In the genomic region with DNA sequence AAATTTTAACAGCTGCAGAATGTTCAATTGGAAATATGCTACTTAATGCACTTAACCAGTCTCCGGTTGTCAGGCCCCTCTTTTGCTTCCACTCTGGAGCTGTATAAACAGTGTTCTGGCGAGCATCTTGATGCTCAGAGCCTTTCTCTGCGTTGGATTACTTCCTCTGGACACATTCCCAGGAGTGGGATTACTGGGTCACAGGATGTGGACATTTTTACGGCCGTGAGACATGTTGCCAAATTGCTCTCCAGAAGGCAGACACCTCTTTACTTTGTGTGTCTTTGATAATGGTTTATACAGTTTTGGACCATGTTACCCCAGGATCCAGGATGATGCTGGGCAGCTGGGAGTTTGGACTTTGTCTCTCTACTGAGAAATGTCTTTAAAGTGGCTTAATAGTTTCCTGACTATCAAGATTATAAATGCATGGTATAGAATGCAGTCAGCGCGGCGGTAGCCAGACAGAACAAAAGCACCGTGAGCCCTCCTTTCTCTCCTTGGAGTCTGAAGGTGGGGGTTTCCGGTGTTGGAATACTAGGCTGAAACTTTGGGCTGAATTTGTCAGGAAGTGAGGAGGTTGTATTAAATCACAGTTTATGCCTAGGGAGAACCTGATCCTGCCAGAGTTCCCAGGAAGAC, we compare ENCODE assay signal across 9 mouse cellular contexts. TPM values are rescaled to one million over a fixed set of nuclear protein-coding genes. Genes with fewer than 3 reads are reported as not detected.
DNase-seq lines count a peak whose midpoint lies in the region; ATAC-seq lines count a peak whose summit lies in the region.
"Had no signal": no experiment of that assay in that cellular context is flagged by ENCODE, and none has a peak within 500 bp of the region (broad histone marks: within the 10 kb centered on the region; RNA-seq: fewer than 3 reads in every experiment).

No protein-coding gene starts in this region.

- no peaks in the 10 kb centered on the region for H3K27me3 ChIP-seq in heart, embryonic 14.5 days (ENCODE audit: control insufficient read depth, insufficient read depth, low read length)
- no peaks in the 10 kb centered on the region for H3K27me3 ChIP-seq in limb, embryonic 15.5 days

- WGBS in heart, embryonic 14.5 days: 52% methylated on average over 10 of the region's 10 CpGs
- 25% methylated on average over 10 of the region's 10 CpGs for WGBS in limb, embryonic 15.5 days

- H3K27ac ChIP-seq in heart, embryonic 14.5 days (replicated peaks in 1 of 2; ENCODE audit: control insufficient read depth in 1 of 2, insufficient read depth in 1 of 2, low read depth in 2 of 2, low read length in 2 of 2): peak overlapping the region; percentile 32 to 45; a peak in 2 of 4 replicates
- H3K27ac ChIP-seq in limb, embryonic 15.5 days: peak overlapping the region; percentile 44; the same call in 1 of the 2 replicates

- peak; percentile 65 for DNase-seq in gastrocnemius, adult 18-20 months (ENCODE audit: low spot score)
- DNase-seq in gastrocnemius, postnatal 10 days: no peak
- peak; percentile 68 for DNase-seq in MN1 (ENCODE audit: low spot score)
- no peak for DNase-seq in right cerebral cortex, postnatal 36 days (ENCODE audit: low spot score in 2 of 2)
- no peak for DNase-seq in right cerebral cortex, postnatal 10 days (ENCODE audit: low spot score in 2 of 2)
- DNase-seq: liver, postnatal 0 days had no signal

- no peak overlapping the region for H3K4me3 ChIP-seq in heart, embryonic 14.5 days (ENCODE audit: control insufficient read depth in 1 of 2, insufficient read depth in 1 of 2, low read depth in 1 of 2, low read length in 2 of 2)
- no peak overlapping the region for H3K4me3 ChIP-seq in limb, embryonic 15.5 days

- no peaks in the 10 kb centered on the region for H3K9me3 ChIP-seq in heart, embryonic 14.5 days (ENCODE audit: control insufficient read depth, low read length)
- no peaks in the 10 kb centered on the region for H3K9me3 ChIP-seq in limb, embryonic 15.5 days

- H3K9ac ChIP-seq in heart, embryonic 14.5 days (ENCODE audit: low read length): no peak overlapping the region
- no peak overlapping the region for H3K9ac ChIP-seq in limb, embryonic 15.5 days
- H3K9ac ChIP-seq: liver, postnatal 0 days had no signal

- no peak overlapping the region for H3K4me2 ChIP-seq in heart, embryonic 14.5 days (ENCODE audit: low read length)
- no peak overlapping the region for H3K4me2 ChIP-seq in limb, embryonic 15.5 days

- no peaks in the 10 kb centered on the region for H3K36me3 ChIP-seq in heart, embryonic 14.5 days (ENCODE audit: control insufficient read depth, insufficient read depth, low read length)
- H3K36me3 ChIP-seq in limb, embryonic 15.5 days: no peaks in the 10 kb centered on the region

- no peak for ATAC-seq in heart, embryonic 14.5 days (ENCODE audit: insufficient number of reproducible peaks, insufficient read depth, low FRiP score, low read depth)
- ATAC-seq in limb, embryonic 15.5 days (ENCODE audit: insufficient number of reproducible peaks, low FRiP score, low TSS enrichment, low read depth): peak; percentile 52; the same call in 1 of the 2 replicates
- no peak for ATAC-seq in CD4-positive, CD25-positive, alpha-beta regulatory T cell, adult 4 months
- ATAC-seq: liver, postnatal 0 days had no signal

- H3K4me1 ChIP-seq in heart, embryonic 14.5 days (ENCODE audit: control insufficient read depth in 2 of 2, insufficient read depth in 2 of 2, low read length in 2 of 2): peaks cover 11 to 15% of the 10 kb centered on the region in 2 experiments; a peak in 3 of 4 replicates
- H3K4me1 ChIP-seq in limb, embryonic 15.5 days: peaks cover 27% of the 10 kb centered on the region

RNA-seq across cellular contexts. Expression of gene Coro2b, which starts 23.2 kb away (rescaled TPM):
- 1 to 10 TPM; 5.7 to 6.1 TPM for total RNA-seq in gastrocnemius, adult 18-20 months (2021)
- total RNA-seq in gastrocnemius, postnatal 10 days (2021): 10 to 100 TPM; 10.6 to 12.4 TPM
- 4.7 and 6.9 TPM in 2 replicates for polyA plus RNA-seq in heart, embryonic 14.5 days (2014; fragmentation: Nextera tagmentation; extraction: Ambion mirVana)
- 9.0 and 9.4 TPM in 2 replicates for polyA plus RNA-seq in limb, embryonic 15.5 days (2015; fragmentation: Nextera tagmentation; extraction: Ambion mirVana)
- 1 to 10 TPM; 2.7 to 3.6 TPM for polyA plus RNA-seq in CD4-positive, CD25-positive, alpha-beta regulatory T cell, adult 4 months (2017; shearing (Covaris generic))

Comparison
In these comparisons a context has a peak if more than half of its experiments do, and no peak if none do; other contexts are left out.
1. DNase-seq: peak in gastrocnemius, adult 18-20 months (single experiment) and MN1 (single experiment); none in gastrocnemius, postnatal 10 days (single experiment), right cerebral cortex, postnatal 36 days (0 of 2) and right cerebral cortex, postnatal 10 days (0 of 2).